Mouse (Mus musculus) cerebellum, adult 2 months (tissue): ENCODE results near the gene Ltbp1. TPM values are rescaled to one million over a fixed set of nuclear protein-coding genes. Genes with fewer than 3 reads are reported as not detected.

Source experiments
- DNase-seq, 2 experiments: peaks; one replicate each; pipeline ENCODE4 v3.0.0; 2021
- H3K27ac ChIP-seq: fragments of 200-500 bp; 2 replicates; pipeline ENCODE4 v1.5.1; 2012; ENCODE audit warnings: low read length, control low read depth, inconsistent platforms; ENCODE audit not compliant: insufficient read depth
- H3K27me3 ChIP-seq: fragments of 200-500 bp; 2 replicates; pipeline ENCODE4 v1.6.1; 2012; ENCODE audit warnings: inconsistent platforms, mild to moderate bottlenecking, low read length, moderate library complexity; ENCODE audit not compliant: control insufficient read depth, insufficient read depth
- H3K4me1 ChIP-seq: fragments of 200-500 bp; 2 replicates; pipeline ENCODE4 v1.6.1; 2011; ENCODE audit warnings: low read length; ENCODE audit not compliant: control insufficient read depth, insufficient read depth
- H3K4me3 ChIP-seq: fragments of 200-500 bp; replicated peaks from 2 replicates; pipeline ENCODE3; 2011; ENCODE audit warnings: mild to moderate bottlenecking, low read depth, low read length, control low read depth; ENCODE audit not compliant: insufficient read depth
- CTCF ChIP-seq: fragments of 200-500 bp; IDR thresholded peaks from 2 replicates; pipeline ENCODE4 v1.5.1; 2011; ENCODE audit warnings: low read depth, mild to moderate bottlenecking, control low read depth, low read length, moderate library complexity, borderline replicate concordance; ENCODE audit not compliant: insufficient read depth
- POLR2A ChIP-seq: fragments of 200-500 bp; IDR thresholded peaks from 2 replicates; pipeline ENCODE4 v1.6.1; 2011; ENCODE audit warnings: low read length, control low read depth, borderline replicate concordance; ENCODE audit not compliant: insufficient read depth
- WGBS: fragments of 180-500 bp; shearing (Covaris S2); methylation state at CpG from one replicate; pipeline ENCODE4 v1.1.7; 2018; 5-methylcytosine and 5-hydroxymethylcytosine counted together
- polyA plus RNA-seq: library from polyadenylated mRNA; depleted of rRNA; stranded (reverse); fragments of >200 nt; gene quantifications from 2 replicates; pipeline ENCODE4 v1.2.3, GENCODE M21; 2012

Gene Ltbp1
- polyA plus RNA-seq, 1 experiment: 1.8 TPM

- Histone ChIP-seq H3K4me1 (no peaks in the 10 kb centered on the region), H3K27ac (no peak overlapping the region), H3K4me3 (no peak overlapping the region), H3K27me3 (no peaks in the 10 kb centered on the region)
- WGBS: 69% methylated on average over 19 of the region's 19 CpGs
- TF ChIP-seq CTCF (no peak), POLR2A (no peak)
- DNase-seq: no peak
Measured at GRCm38 (mm10) chr17:75074978-75075699, 69.8 kb downstream of the Ltbp1 start.

DNA sequence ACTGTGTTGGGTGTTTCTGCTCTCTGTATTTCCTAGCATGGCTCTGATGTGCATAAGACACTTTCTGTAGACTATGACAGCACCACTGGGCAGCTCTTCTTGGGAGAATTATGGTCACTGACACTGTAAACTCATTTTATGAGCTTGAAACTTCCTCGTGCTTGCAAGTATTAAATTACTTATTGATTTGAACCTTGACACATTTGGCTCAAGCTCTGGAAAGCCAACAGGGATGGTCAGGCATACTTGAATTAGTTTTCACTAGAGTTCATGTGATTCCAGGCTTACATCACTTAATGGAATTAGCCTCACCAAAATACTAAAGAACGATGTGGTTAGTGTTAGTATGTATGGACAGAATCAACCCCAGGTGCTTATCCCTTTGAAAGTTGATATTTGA lies 76.0 kb downstream of the Ltbp1 start:
- Histone ChIP-seq H3K4me3 (no peak overlapping the region), H3K27ac (no peak overlapping the region), H3K4me1 (no peaks in the 10 kb centered on the region), H3K27me3 (no peaks in the 10 kb centered on the region)
- no peak for DNase-seq
- TF ChIP-seq POLR2A: no peak
- TF ChIP-seq CTCF: no peak
- WGBS: 80% methylated on average over 2 of the region's 2 CpGs

- H3K4me3 ChIP-seq: no peak overlapping the region
- no peak overlapping the region for H3K27ac ChIP-seq
- H3K27me3 ChIP-seq: no peaks in the 10 kb centered on the region
- TF ChIP-seq CTCF: no peak
- TF ChIP-seq POLR2A: no peak
- no peak for DNase-seq
- H3K4me1 ChIP-seq: no peaks in the 10 kb centered on the region
Measured at GRCm38 (mm10) chr17:75082449-75082848, 77.1 kb downstream of the Ltbp1 start.

DNA sequence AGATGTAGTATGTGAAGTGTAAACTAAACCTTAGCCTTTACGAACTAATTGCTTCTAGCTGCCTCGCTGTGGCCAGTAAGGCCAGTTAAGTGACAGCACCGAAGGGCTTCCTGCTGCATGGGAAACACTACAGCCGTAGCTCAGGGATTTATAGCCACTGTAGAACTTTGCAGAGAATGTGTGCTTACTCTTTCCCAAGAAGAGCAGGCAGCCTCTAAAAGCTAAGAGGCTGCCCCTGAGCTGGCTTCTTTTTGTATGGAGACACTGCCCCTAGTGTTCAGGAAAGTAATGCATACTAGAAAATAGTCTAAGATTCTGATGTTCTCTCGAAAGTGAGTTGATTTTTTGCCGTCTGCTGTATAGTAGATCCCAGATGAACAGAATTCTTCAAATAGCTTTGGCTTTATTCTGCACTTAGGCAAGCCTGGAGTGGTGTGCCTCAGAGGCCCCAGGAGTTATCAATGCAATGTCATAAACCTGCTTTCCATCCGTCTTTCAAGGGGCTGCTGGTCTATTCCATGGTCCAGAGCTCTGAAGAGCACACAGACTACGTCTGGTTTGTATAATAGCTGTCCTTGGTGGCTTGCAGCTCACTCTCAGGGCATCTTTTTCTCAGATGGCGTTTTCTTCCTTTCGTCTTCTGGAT lies 82.1 kb downstream of the Ltbp1 start:
- Histone ChIP-seq H3K4me1 (no peaks in the 10 kb centered on the region), H3K4me3 (no peak overlapping the region), H3K27ac (no peak overlapping the region), H3K27me3 (no peaks in the 10 kb centered on the region)
- TF ChIP-seq POLR2A (no peak), CTCF (no peak)
- WGBS: 47% methylated on average over 10 of the region's 10 CpGs
- DNase-seq: peak in 1 of 2 experiments; percentile 4

DNA sequence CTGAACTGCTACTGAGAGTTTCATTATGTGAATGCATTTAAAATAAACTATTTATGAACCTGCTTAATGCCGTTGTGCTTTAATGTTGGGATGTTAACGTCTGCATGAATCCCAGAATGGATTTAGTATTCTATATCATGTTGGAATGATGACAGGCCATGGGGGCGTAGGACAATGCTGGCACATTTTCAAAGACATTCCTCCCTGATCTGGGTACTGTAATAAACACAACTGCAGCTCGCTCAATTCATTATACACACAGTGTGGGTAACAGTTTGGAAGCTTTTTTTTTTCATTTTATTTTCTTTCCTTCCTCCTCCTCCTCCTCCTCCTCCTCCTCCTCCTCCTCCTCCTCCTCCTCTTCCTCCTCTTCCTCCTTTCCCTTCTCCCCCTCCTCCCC lies 82.9 kb downstream of the Ltbp1 start:
- no peak for TF ChIP-seq CTCF
- no peak for TF ChIP-seq POLR2A
- Histone ChIP-seq H3K27me3 (no peaks in the 10 kb centered on the region), H3K4me3 (no peak overlapping the region), H3K27ac (no peak overlapping the region), H3K4me1 (no peaks in the 10 kb centered on the region)
- WGBS: 31% methylated on average over 4 of the region's 4 CpGs
- no peak for DNase-seq

GRCm38 (mm10) chr17:75088727-75089126 lies 83.4 kb downstream of the Ltbp1 start:
- H3K4me1 ChIP-seq: no peaks in the 10 kb centered on the region
- H3K27me3 ChIP-seq: no peaks in the 10 kb centered on the region
- no peak overlapping the region for H3K27ac ChIP-seq
- no peak overlapping the region for H3K4me3 ChIP-seq
- 5% methylated on average over 11 of the region's 11 CpGs for WGBS
- TF ChIP-seq CTCF: no peak
- no peak for TF ChIP-seq POLR2A
- DNase-seq: peak in 1 of 2 experiments; percentile 6

GRCm38 (mm10) chr17:75090556-75090955 lies 85.2 kb downstream of the Ltbp1 start:
- 91% methylated on average over 6 of the region's 6 CpGs for WGBS
- Histone ChIP-seq H3K27me3 (no peaks in the 10 kb centered on the region), H3K27ac (no peak overlapping the region), H3K4me1 (no peaks in the 10 kb centered on the region), H3K4me3 (no peak overlapping the region)
- TF ChIP-seq POLR2A (no peak), CTCF (no peak)
- no peak for DNase-seq

- Histone ChIP-seq H3K4me3 (no peak overlapping the region), H3K27me3 (no peaks in the 10 kb centered on the region), H3K27ac (no peak overlapping the region), H3K4me1 (no peaks in the 10 kb centered on the region)
- no peak for TF ChIP-seq POLR2A
- no peak for TF ChIP-seq CTCF
- WGBS: 83% methylated on average over 3 of the region's 3 CpGs
- DNase-seq: no peak
Measured at GRCm38 (mm10) chr17:75093563-75093962, 88.2 kb downstream of the Ltbp1 start.
